Mouse (Mus musculus) small intestine, adult 2 months (tissue): ENCODE measurements around the gene Rxra. TPM values are rescaled to one million over a fixed set of nuclear protein-coding genes. Genes with fewer than 3 reads are reported as not detected.

Experiments
- H3K27ac ChIP-seq: fragments of 200-500 bp; 2 replicates; pipeline ENCODE4 v1.5.1; 2012; ENCODE audit warnings: low read depth, low read length, control low read depth, inconsistent platforms; ENCODE audit not compliant: insufficient read depth
- H3K27me3 ChIP-seq: fragments of 200-500 bp; 2 replicates; pipeline ENCODE4 v1.6.1; 2012; ENCODE audit warnings: mild to moderate bottlenecking, moderate library complexity, low read length, inconsistent platforms; ENCODE audit not compliant: control insufficient read depth, insufficient read depth
- H3K36me3 ChIP-seq: fragments of 200-500 bp; 2 replicates; pipeline ENCODE4 v1.6.1; 2012; ENCODE audit warnings: mild to moderate bottlenecking, low read length, control low read depth, inconsistent platforms; ENCODE audit not compliant: control insufficient read depth, insufficient read depth
- H3K4me1 ChIP-seq: fragments of 200-500 bp; 2 replicates; pipeline ENCODE4 v1.6.1; 2012; ENCODE audit warnings: low read length, inconsistent platforms, mixed read lengths; ENCODE audit not compliant: control insufficient read depth, insufficient read depth, insufficient read length
- H3K4me3 ChIP-seq: fragments of 200-500 bp; 2 replicates; pipeline ENCODE4 v1.5.1; 2012; ENCODE audit warnings: low read depth, mild to moderate bottlenecking, control low read depth, inconsistent platforms, low read length, moderate library complexity
- CTCF ChIP-seq: fragments of 200-500 bp; IDR thresholded peaks from 2 replicates; pipeline ENCODE4 v1.5.1; 2012; ENCODE audit warnings: low read depth, mild to moderate bottlenecking, control low read depth, inconsistent platforms, low read length, moderate library complexity, mixed read lengths; ENCODE audit not compliant: insufficient replicate concordance, insufficient read length; ENCODE audit errors: extremely low read depth
- POLR2A ChIP-seq: fragments of 200-500 bp; IDR thresholded peaks from 2 replicates; pipeline ENCODE4 v1.6.1; 2012; ENCODE audit warnings: low read depth, mild to moderate bottlenecking, control low read depth, inconsistent platforms, low read length, moderate library complexity
- WGBS: fragments of 180-500 bp; shearing (Covaris S2); methylation state at CpG from one replicate; pipeline ENCODE4 v1.1.7; 2018; 5-methylcytosine and 5-hydroxymethylcytosine counted together
- polyA plus RNA-seq: library from polyadenylated mRNA; depleted of rRNA; stranded (reverse); fragments of >200 nt; gene quantifications from 2 replicates; pipeline ENCODE4 v1.2.3, GENCODE M21; 2012

The Rxra gene
- polyA plus RNA-seq, 1 experiment: 110 TPM

- TF ChIP-seq CTCF (no peak), POLR2A (no peak)
- no peak overlapping the region for H3K4me3 ChIP-seq
- peaks cover 9% of the 10 kb centered on the region; the same call in 1 of the 2 replicates for H3K4me1 ChIP-seq
- H3K36me3 ChIP-seq: no peaks in the 10 kb centered on the region
- H3K27me3 ChIP-seq: no peaks in the 10 kb centered on the region
- WGBS: 86% methylated on average over 8 of the region's 8 CpGs
- no peak overlapping the region for H3K27ac ChIP-seq
Observed at GRCm38 (mm10) chr2:27637281-27637896, 38.9 kb upstream of the Rxra start.

GRCm38 (mm10) chr2:27639631-27640334 is 36.5 kb upstream of the Rxra start:
- no peak for TF ChIP-seq POLR2A
- TF ChIP-seq CTCF: no peak
- Histone ChIP-seq H3K36me3 (no peaks in the 10 kb centered on the region), H3K4me1 (peaks cover 9% of the 10 kb centered on the region; the same call in 1 of the 2 replicates), H3K27ac (no peak overlapping the region), H3K4me3 (no peak overlapping the region), H3K27me3 (no peaks in the 10 kb centered on the region)
- 82% methylated on average over 5 of the region's 5 CpGs for WGBS

GRCm38 (mm10) chr2:27640900-27641479 is 35.2 kb upstream of the Rxra start:
- TF ChIP-seq POLR2A (no peak), CTCF (no peak)
- Histone ChIP-seq H3K4me3 (no peak overlapping the region), H3K4me1 (peaks cover 9% of the 10 kb centered on the region; the same call in 1 of the 2 replicates), H3K27me3 (no peaks in the 10 kb centered on the region), H3K36me3 (no peaks in the 10 kb centered on the region), H3K27ac (no peak overlapping the region)
- 82% methylated on average over 3 of the region's 3 CpGs for WGBS

- Histone ChIP-seq H3K36me3 (no peaks in the 10 kb centered on the region), H3K27me3 (no peaks in the 10 kb centered on the region), H3K27ac (no peak overlapping the region), H3K4me1 (peaks cover 7% of the 10 kb centered on the region; the same call in 1 of the 2 replicates), H3K4me3 (no peak overlapping the region)
- WGBS: 66% methylated on average over 5 of the region's 5 CpGs
- TF ChIP-seq CTCF: no peak
- TF ChIP-seq POLR2A: no peak
Observed at GRCm38 (mm10) chr2:27644547-27645120, 31.6 kb upstream of the Rxra start.

GRCm38 (mm10) chr2:27645471-27645870 is 30.8 kb upstream of the Rxra start:
- H3K36me3 ChIP-seq: no peaks in the 10 kb centered on the region
- TF ChIP-seq CTCF (no peak), POLR2A (no peak)
- no peak overlapping the region for H3K27ac ChIP-seq
- H3K4me1 ChIP-seq: 0 out of 2 replicates have a peak, but pooled peaks cover 2% of the 10 kb centered on the region
- no peaks in the 10 kb centered on the region for H3K27me3 ChIP-seq
- H3K4me3 ChIP-seq: no peak overlapping the region
- WGBS: 53% methylated on average over 3 of the region's 3 CpGs

GRCm38 (mm10) chr2:27649862-27650661 is 26.2 kb upstream of the Rxra start:
- no peak for TF ChIP-seq POLR2A
- no peak for TF ChIP-seq CTCF
- Histone ChIP-seq H3K27me3 (no peaks in the 10 kb centered on the region), H3K4me3 (no peak overlapping the region), H3K36me3 (no peaks in the 10 kb centered on the region), H3K27ac (no peak overlapping the region), H3K4me1 (peaks cover 2% of the 10 kb centered on the region; the same call in 1 of the 2 replicates)
- WGBS: 88% methylated on average over 8 of the region's 8 CpGs

GRCm38 (mm10) chr2:27650991-27651390 is 25.2 kb upstream of the Rxra start:
- no peak for TF ChIP-seq POLR2A
- no peak for TF ChIP-seq CTCF
- no peak overlapping the region for H3K27ac ChIP-seq
- H3K27me3 ChIP-seq: no peaks in the 10 kb centered on the region
- H3K4me1 ChIP-seq: peaks cover 5% of the 10 kb centered on the region; the same call in 1 of the 2 replicates
- no peak overlapping the region for H3K4me3 ChIP-seq
- no peaks in the 10 kb centered on the region for H3K36me3 ChIP-seq
